ENCODE assay signal across 9 mouse cellular contexts in the genomic region with DNA sequence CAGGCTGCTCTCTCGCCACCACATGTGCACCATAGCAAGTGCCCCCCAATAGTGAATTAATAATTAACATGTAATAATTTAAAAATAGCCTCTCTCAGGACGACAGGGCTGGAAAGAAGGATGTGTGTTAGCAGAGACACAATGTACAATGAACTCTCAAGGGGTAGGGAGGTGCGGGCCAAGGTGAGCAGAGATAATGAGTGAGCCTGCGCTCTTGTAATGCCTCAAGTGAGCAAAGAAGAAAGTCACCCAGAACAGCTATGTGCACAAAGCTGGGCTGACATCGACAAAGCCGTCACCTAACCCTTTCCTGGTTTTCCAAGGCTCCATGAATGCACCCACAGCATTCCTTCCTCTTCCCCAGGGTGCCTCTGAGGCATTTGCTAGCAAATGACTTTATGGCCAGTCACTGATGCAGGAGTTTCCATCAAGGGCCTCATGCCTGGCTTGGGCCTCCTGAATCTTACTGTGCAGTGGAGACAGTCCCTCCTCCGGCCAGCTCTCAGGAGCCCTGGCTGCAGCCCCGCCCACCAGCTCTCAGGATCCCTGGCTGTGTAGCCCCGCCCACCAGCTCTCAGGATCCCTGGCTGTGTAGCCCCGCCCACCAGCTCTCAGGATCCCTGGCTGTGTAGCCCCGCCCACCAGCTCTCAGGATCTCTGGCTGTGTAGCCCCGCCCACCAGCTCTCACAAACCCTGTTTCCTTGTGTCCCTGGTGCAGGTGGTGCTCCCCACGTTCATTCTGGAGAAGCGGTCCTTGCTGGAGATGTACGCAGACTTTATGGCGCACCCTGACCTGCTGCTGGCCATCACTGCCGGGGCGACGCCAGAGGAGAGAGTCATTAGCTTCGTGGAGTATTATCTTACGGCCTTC.
DNase-seq lines count a peak whose midpoint lies in the region; ATAC-seq and TF ChIP-seq lines count a peak whose summit lies in the region.
"Had no signal": no experiment of that assay in that cellular context is flagged by ENCODE, and none has a peak within 500 bp of the region (broad histone marks: within the 10 kb centered on the region; RNA-seq: fewer than 3 reads in every experiment).

No protein-coding gene starts in this region.

- no peak overlapping the region for H3K9ac ChIP-seq in intestine, postnatal 0 days (ENCODE audit: low read depth, low read length)

- peak overlapping the region; percentile 38 for H3K4me2 ChIP-seq in intestine, postnatal 0 days (replicated peaks; ENCODE audit: low read depth)

- no peak for TF ChIP-seq CTCF in intestine, postnatal 0 days (IDR thresholded peaks at IDR 0.05; ENCODE audit: low read depth)

- no peaks in the 10 kb centered on the region for H3K9me3 ChIP-seq in intestine, postnatal 0 days (ENCODE audit: control insufficient read depth)

- no peak overlapping the region for H3K4me3 ChIP-seq in intestine, postnatal 0 days (ENCODE audit: low read depth, low read length)
- H3K4me3 ChIP-seq: myocyte had no signal

- H3K4me1 ChIP-seq in intestine, postnatal 0 days (replicated peaks; ENCODE audit: control insufficient read depth, insufficient read depth, low read length), result 0 out of 2 replicates have a peak, but pooled peaks cover 4% of the 10 kb centered on the region

- peak; percentile 30 for DNase-seq in urinary bladder, postnatal 14 days (ENCODE audit: low spot score)
- no peak for DNase-seq in urinary bladder, adult 18-20 months (ENCODE audit: low spot score in 2 of 2)
- DNase-seq in lung, adult 18-20 months, result peak; percentile 56 to 67
- DNase-seq in testis, postnatal 10 days (ENCODE audit: low spot score), result peak; percentile 65
- no peak for DNase-seq in cerebellum, adult 11 months
- no peak for DNase-seq in frontal cortex, adult 2 months (ENCODE audit: extremely low spot score in 1 of 2, low spot score in 1 of 2)
- no peak for DNase-seq in right cerebral cortex, postnatal 25 days

- H3K36me3 ChIP-seq in intestine, postnatal 0 days (ENCODE audit: control insufficient read depth, insufficient read depth), result no peaks in the 10 kb centered on the region; the same call in 1 of the 2 replicates

- 21% methylated on average over 21 of the region's 21 CpGs for WGBS in intestine, postnatal 0 days

- no peaks in the 10 kb centered on the region for H3K27me3 ChIP-seq in intestine, postnatal 0 days (replicated peaks; ENCODE audit: control insufficient read depth, insufficient read depth, low read length)

- H3K27ac ChIP-seq in intestine, postnatal 0 days (ENCODE audit: low read depth, low read length), result peak overlapping the region; percentile 50; the same call in 1 of the 2 replicates

- ATAC-seq in intestine, postnatal 0 days, result peak; percentile 89

Comparison
In these comparisons a context has a peak if more than half of its experiments do, and no peak if none do; other contexts are left out.
1. DNase-seq: peak in urinary bladder, postnatal 14 days (single experiment), lung, adult 18-20 months (2 of 2) and testis, postnatal 10 days (single experiment); none in urinary bladder, adult 18-20 months (0 of 2), cerebellum, adult 11 months (single experiment), frontal cortex, adult 2 months (0 of 2) and right cerebral cortex, postnatal 25 days (single experiment).